Mouse (Mus musculus): ENCODE data around the gene Tceanc2.

Gene Tceanc2

DNA sequence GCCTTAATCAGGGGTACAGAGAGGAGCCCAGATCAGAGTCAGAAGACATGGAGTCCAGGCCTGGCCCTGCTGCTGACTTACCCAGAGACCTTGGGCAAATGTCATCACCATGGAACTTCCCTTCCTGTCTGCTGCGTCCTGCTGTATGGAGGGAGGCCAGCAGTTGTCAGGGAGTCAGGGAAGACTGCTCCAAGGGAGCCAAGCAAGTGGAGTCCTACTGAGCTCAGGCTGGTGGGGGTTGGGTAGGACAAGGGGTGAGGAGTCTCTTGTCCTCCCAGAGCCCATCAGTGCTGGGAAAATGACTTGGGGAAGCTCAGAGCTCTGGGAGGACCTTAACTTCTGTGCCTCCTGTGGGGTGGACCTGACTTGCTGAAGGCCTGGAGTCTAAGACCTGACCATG is 94.6 kb downstream of the Tceanc2 start:
- DNase-seq (ENCODE audit: low spot score in 2 of 2), result no peak

Measured in urinary bladder, postnatal 36 days (tissue).